Mouse (Mus musculus) thymus, adult 2 months (tissue): ENCODE data around the gene Zfp771.

ENCODE experiments used
- CTCF ChIP-seq: fragments of 200-500 bp; IDR thresholded peaks from 2 replicates; pipeline ENCODE4 v1.5.1; 2012; ENCODE audit warnings: mild to moderate bottlenecking, control low read depth, low read length, moderate library complexity, borderline replicate concordance; ENCODE audit not compliant: control insufficient read depth, poor library complexity, insufficient read depth; ENCODE audit errors: extremely low read depth
- POLR2A ChIP-seq: fragments of 200-500 bp; IDR thresholded peaks from 2 replicates; pipeline ENCODE4 v1.6.1; 2012; ENCODE audit warnings: mild to moderate bottlenecking, low read length, control low read depth, moderate library complexity; ENCODE audit not compliant: control insufficient read depth, poor library complexity, insufficient read depth; ENCODE audit errors: extremely low read depth

DNA sequence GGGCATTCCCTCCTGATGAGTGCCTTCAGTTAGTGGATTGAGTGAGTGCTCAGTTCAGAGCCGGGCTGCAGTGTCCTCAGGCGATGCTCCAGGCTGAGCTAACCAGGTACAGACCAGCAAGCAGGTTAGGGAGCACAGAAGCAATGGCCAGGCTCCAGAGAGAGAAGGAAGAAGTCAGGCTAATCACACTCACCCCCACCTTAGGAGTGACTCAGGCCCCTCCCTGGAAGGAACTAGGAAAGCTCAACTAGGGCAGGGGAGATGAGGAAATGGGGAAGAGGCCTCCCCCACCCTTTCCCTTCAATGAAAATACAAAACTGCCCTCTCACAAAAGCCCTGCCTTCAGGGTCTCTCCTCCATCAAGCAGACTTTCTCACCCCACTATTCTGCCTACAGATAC, 37.5 kb upstream of the Zfp771 start:
- TF ChIP-seq CTCF (no peak), POLR2A (no peak)
